Mouse (Mus musculus): ENCODE measurements around the gene Sfn.
A peak's percentile ranks its signal among the peaks of the same experiment; 100 is the strongest.

The Sfn gene

DNA sequence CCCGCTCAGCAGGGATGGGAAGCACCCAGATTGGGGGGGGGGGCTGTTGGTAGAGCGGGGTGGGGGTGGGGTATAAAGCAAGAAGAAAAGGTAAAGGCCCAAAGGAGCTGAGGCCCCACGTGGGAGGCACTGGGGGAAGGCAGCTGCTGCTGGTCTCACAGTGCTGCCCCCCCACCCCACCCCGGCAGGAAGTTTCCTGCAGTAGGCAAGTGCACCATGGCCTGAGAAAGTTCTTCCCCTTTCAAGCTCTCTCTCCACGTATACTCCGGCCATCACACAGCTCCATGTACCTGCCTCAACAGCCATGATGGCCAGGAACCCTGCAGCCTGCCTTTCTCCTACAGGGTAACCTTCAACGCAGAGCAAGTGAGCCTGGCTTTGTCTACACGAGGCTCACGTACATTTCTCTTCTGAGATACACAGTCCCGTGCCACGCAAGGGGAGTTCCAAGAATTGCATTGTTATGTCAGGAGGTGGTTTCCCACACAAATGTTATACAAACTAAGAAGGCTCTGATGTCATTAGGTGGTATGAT is 20.3 kb upstream of the Sfn start:
- no peak for ATAC-seq (ENCODE audit: insufficient number of reproducible peaks, low FRiP score, low TSS enrichment)

DNA sequence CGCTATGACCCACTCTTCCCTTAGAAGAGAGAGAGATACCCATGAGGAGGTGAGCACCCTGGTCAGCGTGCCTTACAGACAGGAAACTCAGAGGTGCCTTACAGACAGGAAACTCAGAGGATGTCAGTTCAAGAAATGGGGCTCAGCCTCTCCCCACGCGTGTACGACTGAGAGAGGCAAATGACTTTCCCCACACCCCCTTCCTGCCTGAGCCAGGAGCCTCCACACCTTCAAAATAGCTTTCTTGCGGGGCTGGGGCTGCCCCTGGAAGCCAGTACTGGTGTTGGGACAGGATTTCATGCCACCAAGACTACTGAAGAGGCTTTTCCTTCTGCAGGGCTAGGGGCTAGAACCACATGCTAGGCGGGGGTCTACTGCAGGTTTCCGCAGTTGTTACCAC is 18.7 kb upstream of the Sfn start:
- no peak for ATAC-seq (ENCODE audit: insufficient number of reproducible peaks, low FRiP score, low TSS enrichment)

DNA sequence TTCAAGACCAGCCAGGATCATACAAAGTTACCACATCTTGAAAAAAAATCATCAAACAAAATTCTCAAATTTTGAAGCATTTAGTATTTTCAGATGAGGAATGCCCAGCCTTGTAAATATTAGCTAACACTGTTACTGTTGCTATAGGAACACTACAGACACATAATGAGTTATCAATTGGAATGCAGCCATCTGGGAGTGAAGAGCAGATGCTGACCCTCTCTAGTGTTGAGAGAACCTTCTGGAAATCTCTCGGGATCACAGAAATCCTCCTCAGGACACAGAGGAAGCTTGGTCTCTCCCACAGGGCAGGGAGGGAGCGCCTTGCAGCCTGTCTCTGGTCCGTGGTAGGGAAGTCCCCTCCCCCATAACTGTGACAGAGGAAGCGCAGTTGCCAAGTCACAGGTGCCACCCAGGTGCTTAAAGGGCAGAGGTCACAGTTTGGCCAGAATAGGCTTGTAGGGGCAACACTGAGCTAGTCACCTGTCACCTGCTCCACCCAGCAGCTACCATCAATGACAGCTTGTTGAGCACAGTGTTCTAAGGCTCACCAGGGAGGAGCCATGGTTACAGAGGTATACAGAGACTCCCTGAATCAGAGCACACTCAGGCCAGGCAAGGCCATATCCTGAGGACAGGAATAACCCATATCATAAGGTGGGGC is 17.6 kb upstream of the Sfn start:
- no peak for ATAC-seq (ENCODE audit: insufficient number of reproducible peaks, low FRiP score, low TSS enrichment)

DNA sequence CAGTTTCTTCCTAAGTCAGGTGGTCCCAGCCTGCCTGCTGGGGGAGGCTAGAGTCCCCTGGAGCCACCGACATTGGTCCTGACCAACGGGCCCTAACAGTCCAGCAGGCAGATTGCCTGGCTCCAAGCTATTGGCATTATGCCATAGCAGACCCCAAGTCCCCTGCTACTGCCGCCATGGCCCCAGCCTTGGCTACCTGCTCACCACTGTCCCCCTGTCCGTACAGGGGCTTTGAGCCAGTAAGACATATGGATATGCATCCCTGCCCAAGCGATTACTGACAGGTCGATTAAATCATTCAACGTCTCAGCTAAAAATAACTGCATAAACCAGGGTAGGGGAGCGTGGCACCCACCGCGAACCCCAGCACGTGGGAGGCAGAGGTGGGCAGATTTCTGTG is 16.0 kb upstream of the Sfn start:
- ATAC-seq (ENCODE audit: insufficient number of reproducible peaks, low FRiP score, low TSS enrichment), result no peak

DNA sequence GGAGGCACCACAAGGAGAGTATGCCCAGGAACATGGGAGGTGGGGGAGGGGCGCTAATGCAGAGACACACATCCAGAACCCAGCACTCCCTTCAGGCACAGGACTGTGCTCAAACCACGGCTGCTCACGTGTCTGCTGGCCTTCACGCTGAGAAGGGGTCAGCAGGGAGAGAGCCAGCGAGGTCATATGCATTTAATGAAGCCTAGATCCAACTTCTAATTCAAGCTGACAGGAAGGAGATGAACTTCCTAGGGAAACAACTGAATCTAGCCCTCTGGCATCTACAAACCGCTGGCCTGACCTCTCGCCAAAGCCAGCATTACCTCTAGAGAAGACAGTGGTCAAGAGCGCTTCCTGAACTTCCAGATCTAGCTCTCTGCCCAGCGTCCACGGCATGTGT is 13.4 kb upstream of the Sfn start:
- ATAC-seq (ENCODE audit: insufficient number of reproducible peaks, low FRiP score, low TSS enrichment), result no peak

DNA sequence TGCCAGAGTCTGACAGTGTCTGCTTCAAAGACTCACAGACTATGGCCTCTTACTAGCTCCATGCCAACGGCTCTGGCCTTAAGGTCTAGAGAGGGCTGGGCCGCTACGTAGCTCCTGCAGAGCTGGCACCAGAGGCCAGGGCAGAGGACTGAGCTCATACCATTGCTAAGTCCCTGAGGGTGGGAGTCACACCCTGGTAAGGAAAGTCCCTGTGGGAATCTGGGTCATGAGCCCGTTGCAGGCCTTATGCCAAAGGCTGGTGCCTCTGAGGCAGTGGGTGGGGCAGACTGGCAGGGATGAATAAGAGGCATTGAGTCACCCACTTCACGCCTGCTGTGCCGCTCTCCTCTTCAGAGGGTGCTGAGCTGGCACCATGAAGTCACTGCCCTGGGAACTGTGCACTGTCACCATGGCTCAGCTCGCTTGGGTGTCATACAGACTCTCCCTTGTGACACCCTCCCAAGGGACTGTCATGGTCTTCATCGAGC is 12.3 kb upstream of the Sfn start:
- ATAC-seq (ENCODE audit: insufficient number of reproducible peaks, low FRiP score, low TSS enrichment), result no peak

DNA sequence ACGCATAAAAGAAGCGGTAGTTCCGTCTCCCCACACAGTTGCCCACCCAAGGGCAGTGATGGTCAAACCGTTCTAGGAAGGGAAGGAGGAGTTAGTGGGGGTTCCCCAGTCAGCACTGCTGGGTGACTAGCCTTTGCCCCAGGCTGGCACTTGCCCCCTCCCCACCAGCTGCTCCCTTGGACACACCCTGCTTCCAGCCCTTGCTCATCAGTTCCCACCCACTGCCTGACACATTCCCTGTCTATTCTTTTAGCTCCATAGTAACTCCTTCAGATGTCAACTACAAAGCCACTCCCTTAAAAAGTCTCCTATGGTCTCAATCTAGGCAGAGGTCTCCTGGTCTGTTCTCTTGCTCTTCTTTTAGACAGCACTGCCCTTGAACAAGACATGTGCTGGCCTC is 11.9 kb upstream of the Sfn start:
- ATAC-seq (ENCODE audit: insufficient number of reproducible peaks, low FRiP score, low TSS enrichment), result no peak

DNA sequence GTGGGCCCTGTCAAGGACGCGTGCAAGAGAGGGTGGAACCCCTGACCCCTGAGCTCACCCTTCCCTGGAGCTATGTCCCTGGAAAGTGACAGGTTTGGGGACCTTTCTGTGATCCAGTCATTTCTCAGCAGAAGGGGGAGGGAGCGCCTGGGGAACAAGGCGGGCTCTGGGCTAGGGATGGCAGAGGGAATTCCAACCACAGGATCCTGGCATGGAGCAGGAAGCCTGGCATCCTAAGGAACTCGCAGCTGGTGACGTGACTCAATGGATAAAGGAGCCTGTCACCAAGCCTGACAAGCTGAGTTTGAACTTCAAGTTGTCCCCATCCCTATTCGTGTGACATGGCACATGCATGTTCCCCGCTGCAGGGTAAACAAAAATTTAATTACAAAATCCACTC is 11.1 kb upstream of the Sfn start:
- ATAC-seq (ENCODE audit: insufficient number of reproducible peaks, low FRiP score, low TSS enrichment), result no peak

DNA sequence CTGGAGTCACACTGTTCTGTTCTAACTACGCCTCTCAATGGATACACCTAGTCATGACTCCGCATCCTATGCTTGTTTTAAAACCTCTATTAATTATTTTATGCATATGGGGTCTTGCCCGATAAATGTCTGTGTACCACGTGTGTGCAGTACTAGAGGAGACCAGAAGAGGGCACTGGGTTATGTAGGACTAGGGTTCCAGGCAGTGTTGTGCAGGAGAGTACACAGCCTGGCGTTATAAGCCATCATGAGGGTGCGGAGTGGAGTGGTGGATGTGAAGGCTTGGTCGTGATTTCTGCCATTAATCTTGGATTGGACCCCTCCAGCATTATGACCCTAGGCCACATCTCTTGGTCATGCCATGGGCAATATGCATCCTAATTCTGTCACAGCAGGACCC is 10.4 kb upstream of the Sfn start:
- no peak for ATAC-seq (ENCODE audit: insufficient number of reproducible peaks, low FRiP score, low TSS enrichment)

DNA sequence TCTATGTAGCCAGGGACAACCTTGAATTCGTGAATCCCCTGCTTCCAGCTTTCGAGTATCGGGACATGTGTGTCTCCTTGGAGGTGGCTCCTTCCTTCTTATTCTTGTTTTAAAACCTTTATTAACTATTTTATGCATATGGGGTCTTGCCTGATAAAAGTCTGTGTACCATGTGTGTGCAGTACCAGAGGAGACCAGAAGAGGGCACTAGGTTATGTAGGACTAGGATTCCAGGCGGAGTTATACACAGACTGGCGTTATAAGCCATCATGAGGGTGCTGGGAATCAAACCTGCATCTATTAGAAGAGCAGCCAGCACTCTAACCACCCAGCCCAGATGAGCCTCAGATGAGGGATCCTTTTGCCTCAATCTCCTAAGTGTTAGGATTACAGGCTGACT is 9.8 kb upstream of the Sfn start:
- ATAC-seq (ENCODE audit: insufficient number of reproducible peaks, low FRiP score, low TSS enrichment), result no peak

DNA sequence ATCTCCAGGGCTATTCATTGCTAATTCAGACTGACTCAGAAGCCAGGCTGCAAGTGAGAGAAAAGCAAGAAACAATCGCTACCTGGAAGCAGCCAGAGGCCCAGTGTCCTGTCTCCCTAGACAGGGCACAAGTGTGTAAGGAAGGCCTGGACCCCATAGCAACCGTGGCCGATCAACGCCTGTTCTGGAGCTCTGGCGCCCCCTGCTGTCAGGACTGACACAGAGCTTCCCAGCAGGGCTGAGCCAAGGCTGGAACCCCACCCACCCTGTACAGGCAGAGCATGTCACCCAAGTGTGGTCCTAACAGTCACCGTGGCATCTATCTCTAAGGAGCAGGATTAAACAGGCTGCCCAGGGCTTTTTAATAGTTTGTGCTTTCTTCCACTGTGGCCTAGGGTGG is 7.8 kb upstream of the Sfn start:
- no peak for ATAC-seq (ENCODE audit: insufficient number of reproducible peaks, low FRiP score, low TSS enrichment)

DNA sequence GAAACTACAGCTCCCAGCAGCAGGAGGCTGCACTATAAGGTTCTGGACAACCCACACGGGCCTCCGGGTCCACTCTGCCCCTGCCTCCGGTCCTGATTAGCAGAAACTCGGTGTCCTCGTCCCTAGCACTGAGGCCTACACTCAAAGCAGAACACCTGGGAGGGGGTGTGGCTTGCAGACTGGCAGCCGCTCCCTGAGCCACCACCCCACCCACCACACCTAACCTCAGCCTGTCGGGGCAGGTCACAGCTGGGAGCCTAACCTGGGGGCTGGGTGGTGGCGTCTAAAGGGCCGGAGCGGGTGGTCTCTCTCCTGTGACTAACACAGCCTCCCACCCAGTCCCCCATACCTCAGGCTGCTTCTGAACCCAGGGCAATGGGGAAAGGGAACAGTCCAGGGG is 5.3 kb upstream of the Sfn start:
- no peak for ATAC-seq (ENCODE audit: insufficient number of reproducible peaks, low FRiP score, low TSS enrichment)

DNA sequence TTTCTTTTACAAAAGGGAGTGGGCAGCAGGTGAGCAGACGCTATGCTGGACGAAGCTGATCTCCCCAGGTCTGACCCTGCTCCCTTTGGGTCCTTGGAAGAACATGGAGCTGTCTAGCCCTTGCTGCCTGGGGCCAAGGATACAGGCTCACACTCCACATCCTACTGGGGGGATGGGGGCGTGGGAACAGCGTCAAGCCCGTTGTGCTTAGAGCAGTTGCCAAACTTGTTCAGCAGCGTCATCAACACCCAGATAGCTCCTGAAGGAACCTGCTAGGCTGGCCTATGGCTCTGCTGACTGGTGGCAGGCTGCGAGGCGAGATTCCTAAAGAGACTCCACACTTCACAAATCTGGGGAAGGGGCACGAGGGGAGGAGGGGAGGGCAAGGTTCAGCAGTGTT is 3.4 kb upstream of the Sfn start:
- ATAC-seq (ENCODE audit: insufficient number of reproducible peaks, low FRiP score, low TSS enrichment), result no peak

DNA sequence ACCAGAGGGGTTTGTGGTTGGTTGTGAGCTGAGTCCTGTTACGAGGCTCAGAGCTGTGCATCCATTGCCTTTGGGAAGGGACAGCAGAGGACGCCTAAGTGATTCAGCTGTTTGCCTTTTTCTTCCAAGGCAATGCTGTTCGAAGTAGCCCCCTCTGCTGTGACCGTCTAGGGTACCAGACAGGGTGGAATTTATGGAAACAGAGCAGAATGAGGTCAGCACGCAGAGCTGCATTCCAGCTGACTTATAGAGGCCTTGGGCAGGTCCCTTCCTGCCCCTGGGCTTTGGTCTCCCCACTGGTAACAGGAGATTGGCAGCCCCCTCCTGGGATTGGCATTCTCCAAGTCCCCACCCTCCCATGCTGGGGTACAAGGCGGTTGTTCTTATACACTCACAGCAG is 2.9 kb upstream of the Sfn start:
- ATAC-seq (ENCODE audit: insufficient number of reproducible peaks, low FRiP score, low TSS enrichment), result no peak

DNA sequence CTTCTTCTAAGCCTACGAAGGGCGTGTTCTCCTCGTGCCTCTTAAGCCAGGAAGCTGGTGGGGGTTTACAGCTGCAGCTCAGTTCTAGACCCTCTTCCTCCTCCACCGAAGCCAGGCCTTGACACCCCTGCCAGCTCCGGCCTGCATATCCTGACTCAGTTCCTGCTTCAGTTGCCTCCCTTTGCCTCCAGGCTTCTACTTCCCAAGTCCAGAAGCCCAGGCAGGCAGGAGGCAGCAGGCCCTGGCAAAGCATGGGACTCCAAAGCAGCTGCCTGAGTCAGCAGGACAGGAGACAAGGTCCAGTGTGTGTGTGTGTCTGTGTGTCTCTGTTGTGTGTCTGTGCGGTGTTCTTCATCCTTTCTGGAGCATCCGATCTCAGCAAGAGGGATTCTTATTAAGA is 2.2 kb upstream of the Sfn start:
- no peak for ATAC-seq (ENCODE audit: insufficient number of reproducible peaks, low FRiP score, low TSS enrichment)

DNA sequence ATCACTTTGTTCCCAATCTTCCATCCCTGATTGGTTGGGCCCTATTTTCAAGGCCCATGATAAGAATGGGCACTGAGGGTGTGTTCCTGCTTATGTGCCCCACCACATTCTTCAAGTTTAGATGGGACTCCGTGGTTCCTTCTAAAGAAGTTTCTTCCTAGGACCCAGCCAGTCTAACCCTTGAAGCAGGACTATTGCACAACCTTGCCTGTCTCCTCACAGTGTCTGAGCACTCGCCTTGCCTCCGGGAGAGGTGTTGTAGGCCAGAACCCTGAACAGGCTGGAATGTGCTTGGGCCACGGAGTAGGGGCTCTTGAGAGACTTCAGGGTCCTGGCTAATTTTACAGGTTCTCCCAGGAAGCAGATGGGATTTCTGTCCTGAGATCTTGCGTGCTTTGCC is 1.1 kb upstream of the Sfn start:
- no peak for ATAC-seq (ENCODE audit: insufficient number of reproducible peaks, low FRiP score, low TSS enrichment)

DNA sequence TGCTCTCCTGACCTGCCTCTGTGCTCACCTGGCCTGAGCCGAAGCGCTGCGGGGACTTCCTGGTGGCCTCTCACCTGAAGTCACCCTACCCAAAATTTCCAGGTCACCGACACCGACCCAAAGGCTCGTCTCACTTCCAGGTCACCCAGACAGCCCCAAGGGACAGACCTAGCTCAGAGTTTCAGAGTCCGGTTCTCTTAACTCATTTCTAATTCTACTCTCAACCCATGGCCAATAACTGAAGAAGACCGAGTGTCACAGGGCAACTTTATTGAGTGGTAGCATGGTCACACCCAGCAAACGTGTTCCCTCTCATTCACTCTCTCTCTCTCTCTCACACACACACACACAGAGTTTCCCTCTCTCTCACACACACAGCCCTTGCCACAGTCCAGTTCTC is 1.7 kb downstream of the Sfn start:
- no peak for ATAC-seq (ENCODE audit: insufficient number of reproducible peaks, low FRiP score, low TSS enrichment)

DNA sequence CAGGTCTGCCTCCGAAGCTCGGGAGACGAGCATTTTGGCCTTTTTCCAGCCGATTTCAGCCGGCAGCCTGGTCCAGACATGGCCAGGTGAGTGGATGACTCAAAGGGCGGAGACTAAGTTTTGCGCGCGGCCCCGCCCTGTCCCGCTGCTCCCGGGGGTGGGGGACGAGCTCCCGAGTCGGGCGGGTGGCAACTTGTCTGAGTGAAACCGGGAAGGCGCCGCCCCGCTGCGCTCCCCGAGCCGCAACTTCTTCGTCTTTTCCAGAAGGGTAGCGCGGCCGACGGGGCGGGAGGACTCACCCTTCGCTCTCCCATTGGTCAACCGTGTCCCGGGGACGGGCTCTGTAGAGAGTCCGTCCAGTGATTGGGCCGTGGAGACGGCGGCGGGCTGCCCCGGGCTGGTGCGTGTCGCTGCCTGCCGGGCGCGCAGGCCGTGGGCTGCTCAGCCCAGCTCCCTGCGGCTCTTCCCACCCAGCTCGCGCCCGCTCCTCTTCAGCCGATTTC is 2.3 kb downstream of the Sfn start:
- peak; percentile 91 for ATAC-seq (ENCODE audit: insufficient number of reproducible peaks, low FRiP score, low TSS enrichment)

DNA sequence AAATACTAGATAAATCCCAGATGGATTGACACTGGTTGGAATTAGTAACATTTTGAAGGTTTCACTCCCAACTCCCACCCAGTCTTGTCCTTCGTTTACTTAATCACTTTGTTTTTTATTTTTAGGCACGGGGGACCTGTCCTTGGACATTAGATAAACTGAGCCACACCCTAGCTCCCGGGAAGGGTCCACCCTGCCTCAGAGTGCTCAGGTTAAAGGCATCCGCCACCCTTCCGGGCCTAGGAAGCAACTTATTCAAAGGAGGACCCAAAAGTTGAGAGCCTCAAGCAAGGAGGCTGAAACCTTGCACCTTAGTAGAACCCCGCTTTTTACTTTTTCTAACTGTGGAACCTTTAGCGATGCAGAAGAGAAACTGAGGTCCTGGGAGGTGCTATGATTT is 2.9 kb downstream of the Sfn start:
- no peak for ATAC-seq (ENCODE audit: insufficient number of reproducible peaks, low FRiP score, low TSS enrichment)

DNA sequence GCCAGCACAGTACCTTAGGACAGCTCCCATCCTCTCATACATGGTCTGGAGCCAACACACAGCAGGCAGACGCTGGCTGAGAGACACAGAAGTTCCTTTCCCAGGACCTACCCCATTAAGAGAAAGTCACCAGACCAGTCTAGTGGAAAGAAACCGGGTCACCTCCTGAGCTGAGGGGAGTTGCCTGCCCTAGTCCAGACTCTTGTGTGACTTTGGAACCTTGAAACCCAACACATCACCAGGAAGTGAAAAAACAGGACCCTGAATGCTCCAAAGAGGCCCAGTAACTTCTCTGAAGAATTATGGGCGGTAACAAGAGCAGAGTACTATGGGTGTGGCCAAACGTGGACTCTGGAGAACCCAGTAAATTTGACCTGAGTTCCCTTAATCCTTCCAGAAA is 3.4 kb downstream of the Sfn start:
- ATAC-seq (ENCODE audit: insufficient number of reproducible peaks, low FRiP score, low TSS enrichment), result no peak

DNA sequence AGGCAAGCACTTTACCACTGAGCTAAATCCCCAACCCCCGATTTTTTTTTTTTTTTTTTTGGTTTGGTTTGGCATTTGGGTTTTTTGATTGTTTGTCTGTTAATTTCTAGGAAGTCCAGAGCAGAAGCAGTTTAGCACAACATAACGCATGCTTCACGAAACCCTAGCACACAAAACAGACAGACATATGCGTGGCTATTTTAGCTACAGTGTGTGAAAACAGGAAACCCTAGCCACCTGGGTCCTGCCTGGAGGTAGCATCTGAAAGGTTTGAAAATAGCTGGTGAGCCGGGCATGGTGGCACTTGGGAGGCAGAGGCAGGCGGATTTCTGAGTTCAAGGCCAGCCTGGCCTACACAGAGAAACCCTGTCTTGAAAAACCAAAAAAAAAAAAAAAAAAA is 5.9 kb downstream of the Sfn start:
- no peak for ATAC-seq (ENCODE audit: insufficient number of reproducible peaks, low FRiP score, low TSS enrichment)

DNA sequence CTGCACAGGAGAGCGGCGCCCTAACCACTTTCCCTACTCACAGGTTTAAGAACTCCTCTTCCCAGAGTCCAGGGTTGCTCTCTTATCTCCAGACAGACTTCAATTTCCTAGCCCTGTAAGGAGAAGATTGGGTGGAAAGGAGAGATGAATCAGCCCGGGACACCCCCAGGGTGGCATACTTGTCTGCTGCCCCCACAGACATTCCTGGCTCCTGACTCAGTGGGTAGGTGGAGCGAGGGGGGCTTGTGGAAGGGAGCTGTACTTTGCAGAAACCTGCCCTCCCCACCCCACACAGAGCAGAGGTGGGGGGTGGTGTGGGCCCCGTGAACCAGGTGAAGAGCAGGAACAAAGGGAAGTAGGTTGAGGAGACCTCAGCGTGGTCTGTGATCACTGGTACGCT is 6.4 kb downstream of the Sfn start:
- no peak for ATAC-seq (ENCODE audit: insufficient number of reproducible peaks, low FRiP score, low TSS enrichment)

DNA sequence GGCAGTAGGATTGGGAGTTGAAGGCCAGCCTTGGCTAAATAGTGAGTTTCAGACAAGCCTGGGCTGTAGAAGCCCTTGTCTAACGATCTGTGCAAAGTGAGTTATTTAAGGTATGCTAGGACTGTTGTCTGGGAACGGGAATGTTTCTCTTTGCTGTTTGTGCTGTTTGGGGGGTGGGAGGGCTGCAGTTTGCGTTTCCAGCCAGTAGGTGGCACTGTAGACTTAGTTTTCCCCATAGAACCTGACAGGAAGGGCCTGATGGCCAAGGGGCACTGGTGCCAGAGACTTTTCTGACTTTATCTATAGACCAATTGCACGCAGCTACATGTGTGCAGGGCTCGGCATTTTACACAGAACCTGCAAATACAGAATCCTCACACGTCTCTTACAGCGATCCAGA is 9.4 kb downstream of the Sfn start:
- no peak for ATAC-seq (ENCODE audit: insufficient number of reproducible peaks, low FRiP score, low TSS enrichment)

All from cerebellum, adult (tissue).